Mouse (Mus musculus) ES-E14 (cell line): Measurements from ENCODE around the gene Cops8. TPM values are rescaled to one million over a fixed set of nuclear protein-coding genes. Genes with fewer than 3 reads are reported as not detected.
A peak's percentile ranks its signal among the peaks of the same experiment; 100 is the strongest.

Source experiments
- DNase-seq: peaks from one replicate; pipeline ENCODE4 v3.0.0-alpha.2; 2013; ENCODE audit warnings: low read depth, low spot score
- H3K27ac ChIP-seq: 2 replicates; pipeline ENCODE4 v1.5.1; 2012; ENCODE audit warnings: low read depth, mild to moderate bottlenecking, low read length, moderate library complexity, mixed read lengths; ENCODE audit not compliant: poor library complexity, insufficient read depth, severe bottlenecking
- H3K36me3 ChIP-seq: 2 replicates; pipeline ENCODE4 v1.6.1; 2012; ENCODE audit warnings: mild to moderate bottlenecking, low read length, moderate library complexity, mixed read lengths; ENCODE audit not compliant: control insufficient read depth, poor library complexity, insufficient read depth, severe bottlenecking
- H3K4me1 ChIP-seq, 2 experiments: fragments of 150-350 bp in 1 of 2; sonication (generic) in 1 of 2; 2 replicates each; pipeline ENCODE4 v1.6.1; 2012; ENCODE audit warnings: low read length in 2 of 2, mild to moderate bottlenecking in 1 of 2, mixed read lengths in 1 of 2; ENCODE audit not compliant: control insufficient read depth in 2 of 2, insufficient read depth in 2 of 2, poor library complexity in 1 of 2
- H3K4me3 ChIP-seq, 2 experiments: fragments of 150-350 bp in 1 of 2; sonication (generic) in 1 of 2; 2 replicates each; pipeline ENCODE4 v1.5.1; 2012; ENCODE audit warnings: low read length in 2 of 2, low read depth in 1 of 2, mild to moderate bottlenecking in 1 of 2, mixed read lengths in 1 of 2; ENCODE audit not compliant: insufficient read depth in 1 of 2, poor library complexity in 1 of 2, severe bottlenecking in 1 of 2
- H3K9ac ChIP-seq: 2 replicates; pipeline ENCODE4 v1.6.1; 2012; ENCODE audit warnings: low read depth, mild to moderate bottlenecking, low read length, mixed read lengths; ENCODE audit not compliant: poor library complexity, insufficient read depth, severe bottlenecking
- H3K9me3 ChIP-seq: fragments of 150-350 bp; sonication (generic); 2 replicates; pipeline ENCODE4 v1.6.1; 2012; ENCODE audit warnings: low read depth, mild to moderate bottlenecking, low read length; ENCODE audit not compliant: control insufficient read depth, insufficient read depth
- CHD2 ChIP-seq: IDR thresholded peaks from 2 replicates; pipeline ENCODE4 v1.6.1; 2014; ENCODE audit warnings: mild to moderate bottlenecking, low read depth, low read length, inconsistent platforms
- HCFC1 ChIP-seq: IDR thresholded peaks from 2 replicates; pipeline ENCODE4 v1.6.1; 2012; ENCODE audit warnings: low read length, inconsistent platforms, borderline replicate concordance; ENCODE audit not compliant: insufficient read depth
- MAFK ChIP-seq: IDR thresholded peaks from 2 replicates; pipeline ENCODE4 v1.6.1; 2014; ENCODE audit warnings: mild to moderate bottlenecking, low read depth, low read length, inconsistent platforms; ENCODE audit not compliant: insufficient read depth
- ZC3H11A ChIP-seq: IDR thresholded peaks from 2 replicates; pipeline ENCODE4 v1.6.1; 2012; ENCODE audit warnings: low read depth, mild to moderate bottlenecking, inconsistent platforms, low read length, borderline replicate concordance
- ZNF384 ChIP-seq: IDR thresholded peaks from 2 replicates; pipeline ENCODE4 v1.6.1; 2012; ENCODE audit warnings: low read depth, low read length, inconsistent platforms
- in situ Hi-C, 2 experiments: fragments of 600-800 bp; cut with MboI; formaldehyde crosslinking; loops; one replicate each; pipeline ENCODE4 v1.15.1; 2025; ENCODE audit warnings: low sequenced_read_pairs in 2 of 2, inconsistent platforms in 1 of 2; ENCODE audit not compliant: unreplicated experiment in 2 of 2
- total RNA-seq: library from RNA; depleted of rRNA; stranded (reverse); fragments of 300-350 nt; gene quantifications from 2 replicates; pipeline ENCODE4 v1.2.3, GENCODE M21; 2012

Gene Cops8
- total RNA-seq, 1 experiment: 84.6 TPM

DNA sequence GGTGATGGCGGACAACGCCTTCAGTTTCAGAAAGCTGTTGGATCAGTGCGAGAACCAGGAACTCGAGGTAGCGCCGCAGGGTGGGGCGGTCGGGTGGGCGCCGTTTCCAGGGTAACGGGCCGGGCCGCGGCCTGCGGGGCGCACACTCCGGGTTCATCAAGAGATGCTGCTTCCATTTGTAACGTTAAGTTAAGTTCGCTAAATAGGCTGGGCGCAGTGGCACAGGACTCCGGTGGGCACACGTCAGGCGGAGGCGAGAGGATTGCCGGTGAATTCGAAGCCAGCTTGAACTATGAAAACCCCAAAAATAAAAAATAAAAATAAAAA lies 743 bp downstream of the Cops8 start:
- peaks cover 0 to 2% of the 10 kb centered on the region in 2 experiments; a peak in 2 of 4 replicates for H3K4me1 ChIP-seq
- H3K27ac ChIP-seq: peak overlapping the region; percentile 32; the same call in 1 of the 2 replicates
- H3K9ac ChIP-seq: peak overlapping the region; percentile 93
- TF ChIP-seq HCFC1 (no peak), CHD2 (no peak), MAFK (no peak), ZNF384 (no peak), ZC3H11A (no peak)
- peak overlapping the region; percentile 86 to 91 for H3K4me3 ChIP-seq
- no peak for DNase-seq
- in situ Hi-C loops: no loop called here
- no peaks in the 10 kb centered on the region for H3K9me3 ChIP-seq
- H3K36me3 ChIP-seq: peaks cover 19% of the 10 kb centered on the region

DNA sequence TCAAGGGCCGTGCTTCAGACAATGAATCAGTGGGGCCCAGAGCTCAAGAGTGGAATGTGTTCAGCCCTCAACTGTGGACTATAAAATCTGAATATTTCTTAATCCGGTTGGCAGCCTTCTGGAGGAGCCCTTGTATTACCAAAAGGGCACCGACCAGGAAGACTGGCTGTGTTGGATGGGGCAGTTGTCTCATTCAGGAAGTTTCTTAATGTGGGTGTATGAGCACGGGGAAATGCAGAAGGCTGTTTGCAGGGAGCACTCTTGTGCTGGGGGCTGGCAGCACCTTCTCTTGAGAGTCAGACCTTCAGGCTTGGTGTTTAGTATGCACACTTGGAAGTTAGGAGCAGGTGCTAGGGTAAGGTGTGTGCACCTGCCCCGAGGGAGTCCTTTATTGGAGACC lies 6.6 kb downstream of the Cops8 start:
- Histone ChIP-seq H3K4me3 (no peak overlapping the region), H3K4me1 (no peaks in the 10 kb centered on the region; a peak in 1 of 4 replicates), H3K27ac (no peak overlapping the region), H3K36me3 (peaks cover 63% of the 10 kb centered on the region), H3K9ac (no peak overlapping the region), H3K9me3 (no peaks in the 10 kb centered on the region)
- in situ Hi-C loops: no loop called here
- no peak for TF ChIP-seq MAFK
- no peak for TF ChIP-seq ZNF384
- TF ChIP-seq HCFC1: no peak
- no peak for TF ChIP-seq CHD2
- TF ChIP-seq ZC3H11A: no peak
- no peak for DNase-seq

DNA sequence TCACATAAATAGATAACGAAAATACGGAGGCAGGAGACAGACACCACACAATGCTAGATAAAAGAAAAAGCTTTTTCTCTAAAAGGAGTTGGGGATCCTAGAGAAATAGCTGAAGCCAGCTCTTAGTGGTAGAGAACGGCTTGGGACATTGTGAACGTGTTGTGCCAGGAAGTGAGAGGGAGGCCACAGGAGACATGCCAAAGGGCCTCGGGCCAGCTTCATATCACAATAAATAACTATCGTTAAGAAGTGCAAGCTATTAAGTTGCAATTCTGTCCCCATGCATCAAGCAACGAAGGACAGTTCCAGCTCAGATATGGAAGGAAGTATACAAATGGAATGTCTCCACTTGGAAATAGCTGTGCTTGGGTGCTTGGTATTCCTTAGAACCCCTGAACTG lies 14.5 kb downstream of the Cops8 start:
- no peak overlapping the region for H3K4me3 ChIP-seq
- in situ Hi-C loops: no loop called here

GRCm38 (mm10) chr1:90633415-90634030 lies 30.7 kb downstream of the Cops8 start:
- no peaks in the 10 kb centered on the region for H3K4me1 ChIP-seq
- no peak overlapping the region for H3K27ac ChIP-seq
- no peak overlapping the region for H3K4me3 ChIP-seq
- no peaks in the 10 kb centered on the region for H3K9me3 ChIP-seq
- no peaks in the 10 kb centered on the region for H3K36me3 ChIP-seq
- in situ Hi-C loops: loop anchor here in 1 of 2 experiments (25.0 kb wide), 1 partner anchor 329 kb away; the partner anchor contains the start of genes Prlh and Rab17
- H3K9ac ChIP-seq: no peak overlapping the region
- TF ChIP-seq ZC3H11A (no peak), MAFK (no peak), ZNF384 (no peak), CHD2 (no peak), HCFC1 (no peak)
- no peak for DNase-seq

More for the DNA sequence above, 14.5 kb downstream of the Cops8 start:
- H3K36me3 ChIP-seq: peaks cover 17% of the 10 kb centered on the region
- TF ChIP-seq CHD2: no peak
- TF ChIP-seq HCFC1: no peak
- no peak for TF ChIP-seq ZC3H11A
- no peak for TF ChIP-seq ZNF384
- no peak for TF ChIP-seq MAFK
- H3K4me1 ChIP-seq: no peaks in the 10 kb centered on the region
- no peak overlapping the region for H3K27ac ChIP-seq
- no peak for DNase-seq
- no peaks in the 10 kb centered on the region for H3K9me3 ChIP-seq
- no peak overlapping the region for H3K9ac ChIP-seq

DNA sequence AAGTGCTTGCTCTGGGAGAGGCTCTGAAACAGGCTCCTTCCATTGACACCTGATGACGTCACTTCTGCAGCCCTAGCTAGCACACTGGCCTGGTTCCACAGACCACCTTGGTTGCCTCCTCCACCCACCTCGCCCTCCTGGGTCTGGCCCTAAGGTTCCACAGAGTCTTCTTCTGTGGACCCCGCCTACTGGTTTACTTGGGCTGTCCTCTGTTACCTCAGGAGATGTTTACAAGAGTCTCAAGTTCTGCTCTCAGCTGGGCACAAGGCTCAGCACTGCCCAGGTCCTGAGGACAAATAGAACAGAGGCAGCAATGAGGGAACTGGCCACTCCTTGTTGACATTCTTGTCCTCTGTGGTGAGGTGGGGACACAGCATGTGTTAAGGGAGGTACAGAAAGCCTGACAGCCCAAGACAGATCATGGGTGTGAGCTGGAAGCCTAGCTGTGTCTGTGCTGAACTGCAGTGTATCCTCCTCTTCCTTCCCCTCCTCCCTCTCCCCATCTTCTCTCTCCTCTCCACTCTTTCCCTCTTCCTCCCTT lies 31.5 kb downstream of the Cops8 start:
- no peaks in the 10 kb centered on the region for H3K4me1 ChIP-seq
- no peak overlapping the region for H3K4me3 ChIP-seq
- no peak for DNase-seq
- no peak overlapping the region for H3K9ac ChIP-seq
- H3K27ac ChIP-seq: no peak overlapping the region
- H3K36me3 ChIP-seq: no peaks in the 10 kb centered on the region
- H3K9me3 ChIP-seq: no peaks in the 10 kb centered on the region
- in situ Hi-C loops: loop anchor here in 1 of 2 experiments (25.0 kb wide), 1 partner anchor 328 kb away; the partner anchor contains the start of genes Prlh and Rab17
- TF ChIP-seq MAFK (no peak), ZC3H11A (no peak), CHD2 (no peak), ZNF384 (no peak), HCFC1 (no peak)
